Mouse (Mus musculus): ENCODE measurements around the gene Aox4. TPM values are rescaled to one million over a fixed set of nuclear protein-coding genes. Genes with fewer than 3 reads are reported as not detected.
A peak's percentile ranks its signal among the peaks of the same experiment; 100 is the strongest.

Aox4 gene
- polyA plus RNA-seq, 2 experiments: 0.78 to 2.5 TPM

- TF ChIP-seq POLR2A (IDR thresholded peaks at IDR 0.05; ENCODE audit: borderline replicate concordance, extremely low read depth, insufficient read depth, insufficient read length): no peak
- Histone ChIP-seq H3K27ac (replicated peaks; ENCODE audit: low read depth, low read length) (no peak overlapping the region), H3K27me3 (ENCODE audit: control insufficient read depth, insufficient read depth, low read length) (no peaks in the 10 kb centered on the region), H3K36me3 (ENCODE audit: control insufficient read depth, insufficient read depth, low read length) (no peaks in the 10 kb centered on the region), H3K9ac (ENCODE audit: low read depth, low read length, severe bottlenecking) (no peak overlapping the region), H3K4me2 (replicated peaks; ENCODE audit: low read depth, low read length, severe bottlenecking) (peak overlapping the region; percentile 25; the same call in 1 of the 2 replicates), H3K4me1 (ENCODE audit: control insufficient read depth, insufficient read depth, low read length) (peaks cover 3% of the 10 kb centered on the region; the same call in 1 of the 2 replicates), H3K4me3 (replicated peaks; ENCODE audit: low read length) (no peak overlapping the region), H3K9me3 (ENCODE audit: control insufficient read depth, low read length) (no peaks in the 10 kb centered on the region)
- ATAC-seq (ENCODE audit: low FRiP score, low read depth) (no peak), DNase-seq (ENCODE audit: low spot score) (no peak)
- 26% methylated on average over 10 of the region's 10 CpGs for WGBS
These were observed 14.7 kb upstream of the Aox4 start for GRCm38 (mm10) chr1:58195541-58195940.

GRCm38 (mm10) chr1:58197023-58197422, 13.2 kb upstream of the Aox4 start:
- DNase-seq (ENCODE audit: low spot score) (no peak), ATAC-seq (ENCODE audit: low FRiP score, low read depth) (no peak)
- 40% methylated on average over 9 of the region's 9 CpGs for WGBS
- Histone ChIP-seq H3K9ac (ENCODE audit: low read depth, low read length, severe bottlenecking) (no peak overlapping the region), H3K36me3 (ENCODE audit: control insufficient read depth, insufficient read depth, low read length) (no peaks in the 10 kb centered on the region), H3K4me3 (replicated peaks; ENCODE audit: low read length) (no peak overlapping the region), H3K4me2 (replicated peaks; ENCODE audit: low read depth, low read length, severe bottlenecking) (no peak overlapping the region), H3K27me3 (ENCODE audit: control insufficient read depth, insufficient read depth, low read length) (no peaks in the 10 kb centered on the region), H3K27ac (replicated peaks; ENCODE audit: low read depth, low read length) (no peak overlapping the region), H3K4me1 (ENCODE audit: control insufficient read depth, insufficient read depth, low read length) (peaks cover 3% of the 10 kb centered on the region; the same call in 1 of the 2 replicates), H3K9me3 (ENCODE audit: control insufficient read depth, low read length) (no peaks in the 10 kb centered on the region)
- no peak for TF ChIP-seq POLR2A (IDR thresholded peaks at IDR 0.05; ENCODE audit: borderline replicate concordance, extremely low read depth, insufficient read depth, insufficient read length)

- H3K9me3 ChIP-seq (ENCODE audit: control insufficient read depth, low read length): no peaks in the 10 kb centered on the region
- H3K4me2 ChIP-seq (replicated peaks; ENCODE audit: low read depth, low read length, severe bottlenecking): no peak overlapping the region
- H3K27ac ChIP-seq (replicated peaks; ENCODE audit: low read depth, low read length): no peak overlapping the region
- no peak overlapping the region for H3K4me3 ChIP-seq (replicated peaks; ENCODE audit: low read length)
- H3K9ac ChIP-seq (ENCODE audit: low read depth, low read length, severe bottlenecking): no peak overlapping the region
- ATAC-seq (ENCODE audit: low FRiP score, low read depth) (no peak), DNase-seq (ENCODE audit: low spot score) (no peak)
- WGBS: 69% methylated on average over 4 of the region's 4 CpGs
- TF ChIP-seq POLR2A (IDR thresholded peaks at IDR 0.05; ENCODE audit: borderline replicate concordance, extremely low read depth, insufficient read depth, insufficient read length): no peak
- peaks cover 3% of the 10 kb centered on the region; the same call in 1 of the 2 replicates for H3K4me1 ChIP-seq (ENCODE audit: control insufficient read depth, insufficient read depth, low read length)
- H3K27me3 ChIP-seq (ENCODE audit: control insufficient read depth, insufficient read depth, low read length): no peaks in the 10 kb centered on the region
- no peaks in the 10 kb centered on the region for H3K36me3 ChIP-seq (ENCODE audit: control insufficient read depth, insufficient read depth, low read length)
These were observed 11.8 kb upstream of the Aox4 start for GRCm38 (mm10) chr1:58198386-58198785.

DNA sequence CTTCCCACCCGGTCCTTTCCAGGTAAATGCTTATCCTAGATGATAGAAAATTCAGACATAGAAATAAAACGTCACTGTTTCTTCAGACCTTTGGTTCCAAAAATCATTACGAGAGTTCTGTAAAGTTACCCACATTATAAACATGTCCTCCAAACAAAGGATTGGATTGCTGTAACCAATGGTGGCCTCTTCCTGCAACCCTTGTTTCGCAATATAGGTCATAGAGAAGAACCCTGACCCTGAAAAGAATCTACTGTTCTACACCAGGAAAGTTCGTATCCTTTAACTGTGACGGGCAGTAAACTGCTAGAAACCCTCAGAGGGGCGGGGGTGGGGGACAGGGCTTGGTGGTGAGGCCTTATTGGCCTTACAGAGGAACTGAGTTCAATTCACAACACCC, 2.6 kb downstream of the Aox4 start:
- TF ChIP-seq POLR2A (IDR thresholded peaks at IDR 0.05; ENCODE audit: borderline replicate concordance, extremely low read depth, insufficient read depth, insufficient read length): no peak
- Histone ChIP-seq H3K27me3 (ENCODE audit: control insufficient read depth, insufficient read depth, low read length) (no peaks in the 10 kb centered on the region), H3K4me1 (ENCODE audit: control insufficient read depth, insufficient read depth, low read length) (peaks cover 19% of the 10 kb centered on the region), H3K27ac (replicated peaks; ENCODE audit: low read depth, low read length) (no peak overlapping the region), H3K4me2 (replicated peaks; ENCODE audit: low read depth, low read length, severe bottlenecking) (no peak overlapping the region), H3K4me3 (replicated peaks; ENCODE audit: low read length) (no peak overlapping the region), H3K9me3 (ENCODE audit: control insufficient read depth, low read length) (no peaks in the 10 kb centered on the region), H3K9ac (ENCODE audit: low read depth, low read length, severe bottlenecking) (no peak overlapping the region), H3K36me3 (ENCODE audit: control insufficient read depth, insufficient read depth, low read length) (no peaks in the 10 kb centered on the region)
- WGBS: 74% methylated on average over 7 of the region's 7 CpGs
- no peak for ATAC-seq (ENCODE audit: low FRiP score, low read depth)
- DNase-seq (ENCODE audit: low spot score): no peak

GRCm38 (mm10) chr1:58213838-58214237, 3.6 kb downstream of the Aox4 start:
- H3K4me1 ChIP-seq (ENCODE audit: control insufficient read depth, insufficient read depth, low read length): peaks cover 19% of the 10 kb centered on the region
- no peak overlapping the region for H3K4me3 ChIP-seq (replicated peaks; ENCODE audit: low read length)
- H3K4me2 ChIP-seq (replicated peaks; ENCODE audit: low read depth, low read length, severe bottlenecking): no peak overlapping the region
- H3K9ac ChIP-seq (ENCODE audit: low read depth, low read length, severe bottlenecking): no peak overlapping the region
- H3K9me3 ChIP-seq (ENCODE audit: control insufficient read depth, low read length): no peaks in the 10 kb centered on the region
- DNase-seq (ENCODE audit: low spot score) (peak; percentile 12), ATAC-seq (ENCODE audit: low FRiP score, low read depth) (peak; percentile 44; the same call in 1 of the 2 replicates)
- no peaks in the 10 kb centered on the region for H3K36me3 ChIP-seq (ENCODE audit: control insufficient read depth, insufficient read depth, low read length)
- 65% methylated on average over 5 of the region's 5 CpGs for WGBS
- no peak overlapping the region for H3K27ac ChIP-seq (replicated peaks; ENCODE audit: low read depth, low read length)
- H3K27me3 ChIP-seq (ENCODE audit: control insufficient read depth, insufficient read depth, low read length): no peaks in the 10 kb centered on the region
- no peak for TF ChIP-seq POLR2A (IDR thresholded peaks at IDR 0.05; ENCODE audit: borderline replicate concordance, extremely low read depth, insufficient read depth, insufficient read length)

- Histone ChIP-seq H3K9me3 (ENCODE audit: control insufficient read depth, low read length) (no peaks in the 10 kb centered on the region), H3K27me3 (ENCODE audit: control insufficient read depth, insufficient read depth, low read length) (no peaks in the 10 kb centered on the region), H3K36me3 (ENCODE audit: control insufficient read depth, insufficient read depth, low read length) (no peaks in the 10 kb centered on the region), H3K27ac (replicated peaks; ENCODE audit: low read depth, low read length) (no peak overlapping the region), H3K9ac (ENCODE audit: low read depth, low read length, severe bottlenecking) (no peak overlapping the region), H3K4me3 (replicated peaks; ENCODE audit: low read length) (no peak overlapping the region), H3K4me2 (replicated peaks; ENCODE audit: low read depth, low read length, severe bottlenecking) (no peak overlapping the region), H3K4me1 (ENCODE audit: control insufficient read depth, insufficient read depth, low read length) (peaks cover 16% of the 10 kb centered on the region)
- 91% methylated on average over 4 of the region's 4 CpGs for WGBS
- DNase-seq (ENCODE audit: low spot score) (no peak), ATAC-seq (ENCODE audit: low FRiP score, low read depth) (no peak)
- TF ChIP-seq POLR2A (IDR thresholded peaks at IDR 0.05; ENCODE audit: borderline replicate concordance, extremely low read depth, insufficient read depth, insufficient read length): no peak
These were observed 5.2 kb downstream of the Aox4 start for GRCm38 (mm10) chr1:58215353-58215752.

Data from limb, embryonic 14.5 days (tissue).